Mouse (Mus musculus) testis, adult 2 months (tissue): ENCODE results near the gene Galr3.

Source experiments
- CTCF ChIP-seq: fragments of 200-500 bp; IDR thresholded peaks from 2 replicates; pipeline ENCODE4 v1.5.1; 2012; ENCODE audit warnings: low read depth, mild to moderate bottlenecking, inconsistent platforms, low read length, moderate library complexity; ENCODE audit not compliant: control insufficient read depth, insufficient read depth, insufficient replicate concordance
- POLR2A ChIP-seq: fragments of 200-500 bp; IDR thresholded peaks from 2 replicates; pipeline ENCODE4 v1.6.1; 2012; ENCODE audit warnings: low read depth, mild to moderate bottlenecking, inconsistent platforms, low read length, moderate library complexity; ENCODE audit not compliant: control insufficient read depth

- TF ChIP-seq CTCF, result no peak; the same call in 1 of the 2 replicates
- TF ChIP-seq POLR2A, result no peak
Observed at GRCm38 (mm10) chr15:79071117-79072039, 29.7 kb downstream of the Galr3 start.
